ENCODE assay signal across 16 mouse cellular contexts in the genomic region with DNA sequence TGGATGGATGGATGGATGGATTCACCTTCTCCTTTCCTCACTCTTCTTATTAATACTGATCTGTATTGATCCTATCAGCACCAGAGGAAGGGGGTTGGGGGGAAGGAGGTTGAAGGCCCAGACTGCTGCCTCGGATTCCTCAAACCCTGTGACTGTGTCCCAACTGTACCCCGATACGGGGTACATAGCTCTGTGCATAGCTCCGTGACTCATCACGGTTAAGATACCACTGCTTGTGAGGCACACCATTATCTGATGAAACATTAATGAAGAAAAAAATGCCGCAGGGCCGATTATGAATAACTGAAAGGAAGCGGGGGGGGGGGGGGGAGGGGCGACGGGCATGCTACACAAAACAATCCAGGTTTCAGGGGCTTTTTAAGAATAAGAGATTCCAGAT.
A peak's percentile ranks its signal among the peaks of the same experiment; 100 is the strongest.
DNase-seq lines count a peak whose midpoint lies in the region; ATAC-seq and TF ChIP-seq lines count a peak whose summit lies in the region.
"Had no signal": no experiment of that assay in that cellular context is flagged by ENCODE, and none has a peak within 500 bp of the region (broad histone marks: within the 10 kb centered on the region; RNA-seq: fewer than 3 reads in every experiment).

No protein-coding gene starts in this region.

- no peak for DNase-seq in forebrain, embryonic 10.5 days (ENCODE audit: extremely low spot score, low spot score)
- DNase-seq in kidney, postnatal 4 days = no peak
- DNase-seq in Patski (ENCODE audit: low read depth, low spot score) = no peak
- DNase-seq in liver, postnatal 0 days = no peak
- DNase-seq in cerebellum, postnatal 14 days = no peak
- DNase-seq in retina, postnatal 1 day = no peak
- DNase-seq: cerebellum, adult 18-20 months; right cerebral cortex, postnatal 4 days; thymus, postnatal 4 days had no signal

- no peak overlapping the region for H3K4me2 ChIP-seq in forebrain, embryonic 12.5 days
- H3K4me2 ChIP-seq in kidney, embryonic 16.5 days (replicated peaks; ENCODE audit: low read depth, low read length) = no peak overlapping the region
- 0 out of 2 replicates have a peak overlapping the region, but pooled peaks have one; percentile 9 for H3K4me2 ChIP-seq in liver, postnatal 0 days (ENCODE audit: low read depth, low read length)
- H3K4me2 ChIP-seq: heart, embryonic 13.5 days; limb, embryonic 13.5 days had no signal

- in situ Hi-C loops in Patski (cut with MboI; ENCODE audit: low pct_unique_long_range_greater_than_20kb) = no loop called here

- no peak for TF ChIP-seq CTCF in Patski (IDR thresholded peaks at IDR 0.05)
- TF ChIP-seq CTCF in liver, postnatal 0 days (IDR thresholded peaks at IDR 0.05; ENCODE audit: low read depth) = no peak

- no peak for TF ChIP-seq EP300 in liver, postnatal 0 days (IDR thresholded peaks at IDR 0.05; ENCODE audit: low read depth)

- POLR2A ChIA-PET in Patski (lab: Charles Lee) = interaction anchor here (0.7 kb wide), 1 partner anchor 106 kb away, joined by 5 read pairs; no protein-coding TSS in a partner anchor

- H3K36me3 ChIP-seq in forebrain, embryonic 10.5 days (replicated peaks) = no peaks in the 10 kb centered on the region
- H3K36me3 ChIP-seq in forebrain, embryonic 12.5 days (replicated peaks) = no peaks in the 10 kb centered on the region
- no peaks in the 10 kb centered on the region for H3K36me3 ChIP-seq in kidney, embryonic 16.5 days (ENCODE audit: insufficient read depth, low read length)
- H3K36me3 ChIP-seq in liver, postnatal 0 days (replicated peaks; ENCODE audit: insufficient read depth, low read length) = peaks cover 32% of the 10 kb centered on the region

- no peak overlapping the region for H3K4me3 ChIP-seq in forebrain, embryonic 10.5 days
- no peak overlapping the region for H3K4me3 ChIP-seq in forebrain, embryonic 12.5 days (replicated peaks)
- no peak overlapping the region for H3K4me3 ChIP-seq in kidney, embryonic 16.5 days (ENCODE audit: low read length)
- no peak overlapping the region for H3K4me3 ChIP-seq in liver, postnatal 0 days (ENCODE audit: low read depth, low read length)
- H3K4me3 ChIP-seq: heart, embryonic 13.5 days; left cerebral cortex, adult 2 months; limb, embryonic 13.5 days had no signal

- no peaks in the 10 kb centered on the region for H3K9me3 ChIP-seq in forebrain, embryonic 10.5 days
- H3K9me3 ChIP-seq in forebrain, embryonic 12.5 days = no peaks in the 10 kb centered on the region
- H3K9me3 ChIP-seq in kidney, embryonic 16.5 days (ENCODE audit: low read length) = no peaks in the 10 kb centered on the region
- no peaks in the 10 kb centered on the region for H3K9me3 ChIP-seq in liver, postnatal 0 days (ENCODE audit: low read length)
- H3K9me3 ChIP-seq: heart, embryonic 13.5 days; limb, embryonic 13.5 days had no signal

- peak overlapping the region; percentile 74 for H3K27ac ChIP-seq in forebrain, embryonic 10.5 days
- no peak overlapping the region for H3K27ac ChIP-seq in forebrain, embryonic 12.5 days
- H3K27ac ChIP-seq in kidney, embryonic 16.5 days (ENCODE audit: low read length) = peak overlapping the region; percentile 81; the same call in 1 of the 2 replicates
- H3K27ac ChIP-seq in liver, postnatal 0 days (ENCODE audit: low read depth) = peak overlapping the region; percentile 29; the same call in 1 of the 2 replicates
- H3K27ac ChIP-seq: left cerebral cortex, adult 2 months; limb, embryonic 13.5 days had no signal

- no peaks in the 10 kb centered on the region for H3K27me3 ChIP-seq in forebrain, embryonic 10.5 days (ENCODE audit: poor library complexity, severe bottlenecking)
- no peaks in the 10 kb centered on the region for H3K27me3 ChIP-seq in forebrain, embryonic 12.5 days
- H3K27me3 ChIP-seq in kidney, embryonic 16.5 days (ENCODE audit: insufficient read depth, low read length) = no peaks in the 10 kb centered on the region
- H3K27me3 ChIP-seq in Patski = no peaks in the 10 kb centered on the region
- no peaks in the 10 kb centered on the region for H3K27me3 ChIP-seq in liver, postnatal 0 days (ENCODE audit: insufficient read depth, low read length)
- H3K27me3 ChIP-seq: heart, embryonic 13.5 days; limb, embryonic 13.5 days had no signal

- ATAC-seq in forebrain, embryonic 12.5 days (ENCODE audit: low FRiP score) = no peak
- ATAC-seq in kidney, embryonic 16.5 days (ENCODE audit: low FRiP score, low TSS enrichment) = peak; percentile 60; the same call in 1 of the 2 replicates
- peak; percentile 42 for ATAC-seq in Patski
- ATAC-seq in liver, postnatal 0 days = 0 out of 2 replicates have a peak, but pooled peaks have one; percentile 21
- ATAC-seq: inflammation-experienced regulatory T-cells, adult 6 months; lung, postnatal 0 days had no signal

- CTCF ChIA-PET in Patski (lab: Charles Lee) = interaction anchor here (0.9 to 1.5 kb wide), 3 partner anchors 15 to 25 kb away, joined by 4 to 5 read pairs (median 4); no protein-coding TSS in a partner anchor

- 80% methylated on average over 10 of the region's 10 CpGs for WGBS in forebrain, embryonic 10.5 days
- WGBS in forebrain, embryonic 12.5 days = 72% methylated on average over 10 of the region's 10 CpGs
- WGBS in kidney, embryonic 16.5 days = 61% methylated on average over 10 of the region's 10 CpGs
- 39% methylated on average over 10 of the region's 10 CpGs for WGBS in liver, postnatal 0 days (ENCODE audit: insufficient replicate concordance)

- H3K9ac ChIP-seq in forebrain, embryonic 12.5 days = no peak overlapping the region
- no peak overlapping the region for H3K9ac ChIP-seq in kidney, embryonic 16.5 days (replicated peaks; ENCODE audit: low read length)
- H3K9ac ChIP-seq in liver, postnatal 0 days (replicated peaks) = no peak overlapping the region
- H3K9ac ChIP-seq: limb, embryonic 13.5 days had no signal

- peaks cover 49% of the 10 kb centered on the region for H3K4me1 ChIP-seq in forebrain, embryonic 10.5 days
- peaks cover 13% of the 10 kb centered on the region for H3K4me1 ChIP-seq in forebrain, embryonic 12.5 days
- peaks cover 51% of the 10 kb centered on the region for H3K4me1 ChIP-seq in kidney, embryonic 16.5 days (ENCODE audit: insufficient read depth, low read length)
- H3K4me1 ChIP-seq in liver, postnatal 0 days (ENCODE audit: insufficient read depth) = peaks cover 22% of the 10 kb centered on the region
